Mouse (Mus musculus) layer of hippocampus, postnatal 14 days (tissue): Measurements from ENCODE around the gene Dtx2. TPM values are rescaled to one million over a fixed set of nuclear protein-coding genes. Genes with fewer than 3 reads are reported as not detected.
"Not testable (repeated sequence)": the region's sequence is repeated elsewhere in the genome, so short reads cannot be mapped to it uniquely, and the experiment has no call there.

ENCODE experiments used
- DNase-seq, 2 experiments: peaks; one replicate each; pipeline ENCODE4 v3.0.0; 2021 to 2022; ENCODE audit warnings: low spot score in 2 of 2, mixed read lengths in 1 of 2
- total RNA-seq, 2 experiments: library from RNA; stranded (reverse); gene quantifications; 2 replicates each; pipeline ENCODE4 v1.2.3; 2021

The Dtx2 gene
- total RNA-seq, 2 experiments from 2014 or later, result 9.1 to 9.5 TPM

- DNase-seq, result no peak
These were observed 59.9 kb downstream of the Dtx2 start, which contains the start of gene Upk3bl for GRCm38 (mm10) chr5:136054301-136055077. Gene Upk3bl (plus strand): TSS chr5:136054492.

- no peak for DNase-seq
These were observed 61.5 kb downstream of the Dtx2 start for GRCm38 (mm10) chr5:136056062-136056461.

- no peak for DNase-seq
These were observed 62.5 kb downstream of the Dtx2 start for GRCm38 (mm10) chr5:136057085-136057484.

GRCm38 (mm10) chr5:136061567-136061966 lies 67.0 kb downstream of the Dtx2 start:
- peak; percentile 77 to 80 for DNase-seq

- DNase-seq, result no peak
These were observed 69.3 kb downstream of the Dtx2 start for GRCm38 (mm10) chr5:136063920-136064319.

GRCm38 (mm10) chr5:136066404-136067148 lies 72.0 kb downstream of the Dtx2 start:
- DNase-seq, result not testable (repeated sequence)

- DNase-seq, result no peak
These were observed 74.8 kb downstream of the Dtx2 start for GRCm38 (mm10) chr5:136069411-136069810.

GRCm38 (mm10) chr5:136073051-136073450 lies 78.5 kb downstream of the Dtx2 start:
- DNase-seq, result no peak

GRCm38 (mm10) chr5:136073526-136073925 lies 78.9 kb downstream of the Dtx2 start:
- no peak for DNase-seq

- DNase-seq, result no peak
These were observed 80.5 kb downstream of the Dtx2 start for GRCm38 (mm10) chr5:136075076-136075475.

- peak in 1 of 2 experiments; percentile 39 for DNase-seq
These were observed 81.7 kb downstream of the Dtx2 start for GRCm38 (mm10) chr5:136076284-136076683.

- DNase-seq, result no peak
These were observed 82.5 kb downstream of the Dtx2 start for GRCm38 (mm10) chr5:136077001-136077550.

- no peak for DNase-seq
These were observed 83.5 kb downstream of the Dtx2 start for GRCm38 (mm10) chr5:136078136-136078535.

GRCm38 (mm10) chr5:136082345-136082744 lies 87.7 kb downstream of the Dtx2 start:
- no peak for DNase-seq

Other genes starting within 250 kb of the Dtx2 start
- gene Styxl1, start 216.4 kb upstream of the Dtx2 start, total RNA-seq, result under 1 TPM in 1 of 2 experiments, not detected in 1; 0.44 TPM
- 100 to 1,000 TPM; 463 to 479 TPM for gene Mdh2, start 216.3 kb upstream of the Dtx2 start, total RNA-seq
- gene Srrm3, start 187.9 kb upstream of the Dtx2 start, total RNA-seq, result 10 to 100 TPM; 63.2 to 68.4 TPM
- 10 to 100 TPM in 1 of 2 experiments, 1 to 10 TPM in 1; 7.1 to 10.5 TPM for gene Hspb1, start 106.9 kb upstream of the Dtx2 start, total RNA-seq
- gene Ywhag, start 60.2 kb upstream of the Dtx2 start, total RNA-seq, result 1,000 to 10,000 TPM; 1,522 to 1,558 TPM
- gene Ssc4d, start 20.3 kb upstream of the Dtx2 start, total RNA-seq, result 1 to 10 TPM; 1.7 to 2.0 TPM
- not detected for gene Zp3, start 14.7 kb upstream of the Dtx2 start, total RNA-seq
- gene Upk3b, start 43.7 kb downstream of the Dtx2 start, total RNA-seq, result not detected
- gene Upk3bl, start 59.7 kb downstream of the Dtx2 start, total RNA-seq, result not detected
- gene Rasa4, start 89.1 kb downstream of the Dtx2 start, total RNA-seq, result 1 to 10 TPM; 4.3 to 4.4 TPM
- 10 to 100 TPM; 73.6 to 82.2 TPM for gene Polr2j, start 121.8 kb downstream of the Dtx2 start, total RNA-seq
- gene Lrwd1, start 141.3 kb downstream of the Dtx2 start, total RNA-seq, result 10 to 100 TPM; 15.1 to 18.5 TPM
- gene Alkbh4, start 141.3 kb downstream of the Dtx2 start, total RNA-seq, result 1 to 10 TPM; 8.4 to 10.0 TPM
- gene Orai2, start 175.9 kb downstream of the Dtx2 start, total RNA-seq, result 100 to 1,000 TPM; 124 to 127 TPM
- gene Prkrip1, start 204.2 kb downstream of the Dtx2 start, total RNA-seq, result 10 to 100 TPM; 39.9 to 41.5 TPM